Mouse (Mus musculus): Measurements from ENCODE around the gene Map7.

Gene Map7

GRCm38 (mm10) chr10:20238281-20238680 is 90.0 kb downstream of the Map7 start:
- no peak for DNase-seq

GRCm38 (mm10) chr10:20240858-20241257 is 92.6 kb downstream of the Map7 start:
- DNase-seq, result no peak

GRCm38 (mm10) chr10:20243321-20243720 is 95.0 kb downstream of the Map7 start:
- DNase-seq, result no peak

GRCm38 (mm10) chr10:20245082-20245481 is 96.8 kb downstream of the Map7 start:
- no peak for DNase-seq

- DNase-seq, result no peak
These were observed 100.8 kb downstream of the Map7 start for GRCm38 (mm10) chr10:20249091-20249490.

- no peak for DNase-seq
These were observed 107.3 kb downstream of the Map7 start for GRCm38 (mm10) chr10:20255579-20255978.

- DNase-seq, result no peak
These were observed 108.9 kb downstream of the Map7 start for GRCm38 (mm10) chr10:20257054-20257643.

- DNase-seq, result no peak
These were observed 109.8 kb downstream of the Map7 start for GRCm38 (mm10) chr10:20257721-20258720.

- no peak for DNase-seq
These were observed 111.2 kb downstream of the Map7 start for GRCm38 (mm10) chr10:20259476-20259875.

- no peak for DNase-seq
These were observed 114.6 kb downstream of the Map7 start for GRCm38 (mm10) chr10:20262896-20263295.

- no peak for DNase-seq
These were observed 116.2 kb downstream of the Map7 start for GRCm38 (mm10) chr10:20264479-20264878.

- no peak for DNase-seq
These were observed 118.8 kb downstream of the Map7 start for GRCm38 (mm10) chr10:20267032-20267431.

- no peak for DNase-seq
These were observed 120.7 kb downstream of the Map7 start for GRCm38 (mm10) chr10:20268945-20269344.

GRCm38 (mm10) chr10:20272380-20272779 is 124.1 kb downstream of the Map7 start:
- DNase-seq, result no peak

- DNase-seq, result no peak
These were observed 125.0 kb downstream of the Map7 start for GRCm38 (mm10) chr10:20273278-20273677.

- no peak for DNase-seq
These were observed 125.8 kb downstream of the Map7 start for GRCm38 (mm10) chr10:20274022-20274421.

- DNase-seq, result no peak
These were observed 133.2 kb downstream of the Map7 start for GRCm38 (mm10) chr10:20281456-20281855.

GRCm38 (mm10) chr10:20285289-20285975 is 137.2 kb downstream of the Map7 start:
- peak; percentile 22 for DNase-seq

- peak; percentile 14 for DNase-seq
These were observed 137.9 kb downstream of the Map7 start for GRCm38 (mm10) chr10:20285994-20286836.

GRCm38 (mm10) chr10:20287369-20287768 is 139.1 kb downstream of the Map7 start:
- DNase-seq, result no peak

- DNase-seq, result peak; percentile 96
These were observed 142.2 kb downstream of the Map7 start for GRCm38 (mm10) chr10:20290467-20290883.

- no peak for DNase-seq
These were observed 147.7 kb downstream of the Map7 start for GRCm38 (mm10) chr10:20295961-20296360.

Data from right cerebral cortex, postnatal 4 days (tissue).